Mouse (Mus musculus) lung, adult 2 months (tissue): ENCODE measurements around the gene Acoxl.

ENCODE experiments used
- CTCF ChIP-seq: fragments of 200-500 bp; IDR thresholded peaks from 2 replicates; pipeline ENCODE4 v1.5.1; 2011; ENCODE audit warnings: mild to moderate bottlenecking, low read length, control low read depth; ENCODE audit not compliant: insufficient read depth
- POLR2A ChIP-seq: fragments of 200-500 bp; IDR thresholded peaks from 2 replicates; pipeline ENCODE4 v1.6.1; 2011; ENCODE audit warnings: low read depth, mild to moderate bottlenecking, control low read depth, low read length, borderline replicate concordance; ENCODE audit errors: extremely low read depth

- no peak for TF ChIP-seq CTCF
- TF ChIP-seq POLR2A = no peak
Measured at GRCm38 (mm10) chr2:128136769-128137433, 298.2 kb downstream of the Acoxl start.
